Mouse (Mus musculus) kidney, adult 9 months (tissue): ENCODE results near the gene Sox5.
A peak's percentile ranks its signal among the peaks of the same experiment; 100 is the strongest.

Experiments used
- DNase-seq: peaks from one replicate; pipeline ENCODE4 v3.0.0; 2022

Sox5 gene

DNA sequence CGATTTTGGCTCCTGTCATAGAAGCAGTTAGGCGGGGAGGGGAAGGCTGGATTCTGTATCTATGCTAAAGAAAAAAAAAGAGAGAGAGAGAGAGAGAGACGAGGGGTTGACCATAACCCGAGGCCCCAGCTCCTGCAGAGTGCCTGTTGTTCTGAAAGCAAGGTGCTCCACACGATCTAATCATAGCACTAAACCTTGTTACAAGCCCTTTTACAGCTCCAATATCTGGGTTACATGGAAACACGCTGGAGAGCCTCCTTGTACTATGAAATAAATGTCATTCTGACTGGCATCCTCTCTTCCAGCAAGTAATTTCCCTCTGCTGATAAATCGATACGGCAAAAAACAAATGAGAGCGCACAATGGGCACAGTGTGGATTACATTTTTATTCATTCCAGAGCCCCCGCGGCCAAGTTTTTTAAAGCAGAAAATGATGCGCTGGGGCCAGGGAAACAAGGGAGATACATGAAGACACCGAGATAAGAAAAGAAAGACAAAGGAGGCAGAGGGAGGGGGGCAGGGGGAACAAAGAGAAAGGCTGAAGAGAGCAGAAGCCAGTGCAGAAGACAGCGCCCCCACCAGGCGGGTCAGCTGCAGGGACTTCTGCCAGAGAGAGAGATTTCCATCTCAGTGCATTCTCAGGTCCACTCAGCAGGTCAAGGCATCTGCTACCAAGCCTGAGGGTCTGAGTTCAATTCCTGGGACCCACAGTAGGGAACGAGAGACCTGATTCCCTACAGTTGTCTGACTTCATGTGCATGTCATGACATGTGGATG, 304.3 kb downstream of the Sox5 start:
- no peak for DNase-seq

DNA sequence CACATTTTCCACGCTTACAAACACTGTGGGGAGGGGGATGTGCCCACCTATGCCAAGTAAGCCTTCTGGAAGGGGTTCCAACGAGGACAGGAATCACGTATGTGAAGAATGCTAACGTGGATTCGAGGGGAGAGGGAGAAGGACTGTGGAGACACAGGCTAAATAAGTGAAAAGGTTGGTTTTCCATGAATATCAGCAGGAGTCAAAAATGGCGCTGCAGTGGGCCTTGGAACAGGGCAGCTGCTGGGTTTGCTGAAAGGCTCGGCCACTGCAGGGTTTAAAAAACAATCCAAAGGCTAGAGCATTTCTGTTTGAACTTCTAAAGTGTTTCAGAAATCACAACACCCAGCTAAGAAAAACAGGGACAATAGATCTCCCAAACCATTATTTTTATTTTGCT, 308.3 kb downstream of the Sox5 start:
- DNase-seq: no peak

- no peak for DNase-seq
These were observed 309.5 kb downstream of the Sox5 start for GRCm38 (mm10) chr6:144472089-144472900.

- DNase-seq: no peak
These were observed 315.1 kb downstream of the Sox5 start for GRCm38 (mm10) chr6:144466711-144467110.

DNA sequence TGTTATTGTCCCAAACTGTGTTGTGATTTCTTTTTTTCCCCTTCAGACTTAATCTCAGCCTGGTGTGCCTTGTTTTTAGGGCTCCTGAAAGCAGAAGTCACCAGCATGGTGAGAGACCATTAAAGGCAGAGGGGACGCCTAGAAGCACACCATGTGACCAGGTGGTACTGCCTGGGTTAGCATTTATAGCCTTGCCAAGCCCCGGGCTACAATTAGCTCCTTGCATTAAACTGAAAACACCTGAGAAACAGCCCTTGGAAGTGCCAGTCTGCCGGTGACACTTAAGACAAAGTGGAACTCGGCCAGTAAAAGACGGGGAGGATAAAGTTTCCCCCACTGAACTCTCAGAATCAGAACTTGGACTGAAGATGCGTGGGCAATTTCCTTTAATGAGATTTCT, 318.1 kb downstream of the Sox5 start:
- DNase-seq: peak; percentile 6

GRCm38 (mm10) chr6:144463274-144463673, 318.5 kb downstream of the Sox5 start:
- DNase-seq: no peak

- no peak for DNase-seq
These were observed 322.3 kb downstream of the Sox5 start for GRCm38 (mm10) chr6:144459486-144459885.

GRCm38 (mm10) chr6:144457500-144457899, 324.3 kb downstream of the Sox5 start:
- no peak for DNase-seq

GRCm38 (mm10) chr6:144454291-144455276, 327.2 kb downstream of the Sox5 start:
- DNase-seq: no peak

- DNase-seq: no peak
These were observed 328.2 kb downstream of the Sox5 start for GRCm38 (mm10) chr6:144453605-144454004.

DNA sequence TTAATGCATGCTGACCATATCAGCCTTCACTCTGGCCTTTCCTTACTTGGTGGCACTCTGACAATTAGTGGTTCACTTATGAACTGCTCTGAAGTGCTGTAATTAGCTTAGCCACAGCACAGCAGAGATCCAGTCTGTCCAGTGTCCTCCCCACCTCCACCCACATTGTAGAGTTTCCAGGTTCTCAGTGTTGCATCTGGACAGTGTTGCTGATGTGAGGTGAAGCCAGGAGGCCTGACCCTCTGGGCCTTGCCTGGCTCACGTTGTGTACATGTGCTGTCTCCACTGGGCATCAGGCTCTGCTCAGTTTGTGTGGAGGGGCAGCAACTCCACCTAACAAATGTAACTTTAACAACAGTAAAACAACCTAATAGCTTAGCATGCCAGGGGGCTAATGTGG, 328.6 kb downstream of the Sox5 start:
- no peak for DNase-seq

GRCm38 (mm10) chr6:144452200-144452977, 329.4 kb downstream of the Sox5 start:
- no peak for DNase-seq

DNA sequence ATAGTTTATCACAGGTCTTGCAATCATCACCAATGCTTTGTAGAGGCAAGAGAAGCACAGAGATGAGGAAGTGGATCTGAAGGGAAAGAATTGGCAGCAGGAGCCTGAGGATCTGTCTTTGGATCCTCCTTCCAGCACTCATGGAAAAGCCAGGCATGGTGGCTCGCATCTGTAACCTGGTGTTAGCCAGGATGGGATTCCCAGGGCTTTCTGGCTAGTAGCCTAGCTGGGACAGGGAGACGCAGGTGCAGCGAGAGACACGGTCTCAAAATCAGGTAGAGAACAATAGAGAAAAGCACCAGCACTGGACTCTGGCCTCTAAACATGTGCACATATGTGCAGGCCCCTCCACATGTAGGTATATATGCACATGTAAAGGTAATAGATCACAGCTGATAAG, 330.1 kb downstream of the Sox5 start:
- no peak for DNase-seq

GRCm38 (mm10) chr6:144445761-144446373, 335.9 kb downstream of the Sox5 start:
- DNase-seq: no peak

DNA sequence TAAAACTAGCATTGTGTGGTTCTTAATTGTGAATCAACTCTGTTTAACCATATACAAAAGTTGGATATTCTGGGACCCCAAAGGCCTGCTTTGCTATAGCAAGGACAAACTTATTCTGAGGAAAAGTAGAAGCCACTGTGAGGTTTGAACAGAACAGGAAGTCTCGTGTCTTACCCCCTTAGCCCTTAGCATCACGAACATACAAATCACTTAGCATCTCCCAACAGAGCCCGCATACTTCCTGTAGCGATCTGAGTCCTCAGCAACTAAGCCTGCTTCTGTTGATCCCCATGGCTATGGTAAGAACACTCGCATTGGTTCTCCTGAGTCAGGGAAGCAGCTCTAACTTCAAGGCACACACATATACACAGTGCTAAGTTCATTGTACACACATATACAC, 337.4 kb downstream of the Sox5 start:
- no peak for DNase-seq

- no peak for DNase-seq
These were observed 338.1 kb downstream of the Sox5 start for GRCm38 (mm10) chr6:144443681-144444080.

GRCm38 (mm10) chr6:144429276-144429675, 352.5 kb downstream of the Sox5 start:
- no peak for DNase-seq

DNA sequence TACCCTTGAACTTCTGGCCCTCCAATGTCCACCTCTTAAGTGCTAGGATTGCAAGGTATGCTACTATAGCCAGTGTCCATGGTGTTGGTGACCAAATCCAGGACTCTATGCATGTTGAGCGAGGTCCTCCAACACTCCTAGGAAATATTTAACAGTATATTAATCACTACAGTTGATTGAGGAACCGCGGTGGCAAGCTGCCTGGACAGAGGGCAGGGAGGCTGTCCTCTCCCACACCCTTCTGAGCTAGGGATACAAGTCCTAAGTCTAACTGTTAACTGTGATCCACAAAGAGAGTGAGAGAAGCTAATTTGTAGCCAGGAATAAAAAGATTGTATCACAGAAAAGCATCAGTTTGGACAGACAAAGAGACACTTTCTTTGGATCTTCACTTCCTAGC, 373.7 kb downstream of the Sox5 start:
- DNase-seq: peak; percentile 65

DNA sequence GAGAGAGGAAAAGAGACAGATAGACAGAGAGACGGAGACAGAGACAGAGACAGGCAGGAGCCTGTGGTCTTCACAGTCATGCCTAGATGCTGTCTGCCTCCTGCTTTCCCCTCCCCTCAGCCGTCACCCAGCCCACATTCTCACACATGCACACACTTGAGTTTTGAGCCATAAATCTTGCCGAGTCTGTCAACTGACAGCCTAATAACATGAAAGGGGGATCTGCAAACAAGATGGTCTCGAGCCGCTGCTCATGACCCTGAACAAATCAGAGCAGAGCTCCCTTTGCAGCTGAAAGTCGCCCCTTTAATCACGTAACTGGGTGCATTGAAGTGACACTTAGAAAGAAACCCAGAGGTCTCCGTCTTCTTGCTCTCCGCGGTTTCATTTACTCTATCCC, 383.7 kb downstream of the Sox5 start:
- DNase-seq: no peak

GRCm38 (mm10) chr6:144393151-144393550, 388.6 kb downstream of the Sox5 start:
- no peak for DNase-seq

GRCm38 (mm10) chr6:144389333-144390054, 392.3 kb downstream of the Sox5 start:
- no peak for DNase-seq
